Mouse (Mus musculus) olfactory bulb, adult 2 months (tissue): Measurements from ENCODE around the gene Cd160.

Source experiments
- CTCF ChIP-seq: fragments of 200-500 bp; IDR thresholded peaks from 2 replicates; pipeline ENCODE4 v1.5.1; 2012; ENCODE audit warnings: low read depth, mild to moderate bottlenecking, low read length, moderate library complexity; ENCODE audit not compliant: insufficient read depth
- POLR2A ChIP-seq: fragments of 200-500 bp; IDR thresholded peaks from 2 replicates; pipeline ENCODE4 v1.6.1; 2012; ENCODE audit warnings: mild to moderate bottlenecking, low read depth, low read length, moderate library complexity; ENCODE audit not compliant: insufficient read depth

- no peak for TF ChIP-seq CTCF
- no peak for TF ChIP-seq POLR2A
These were observed 16.0 kb upstream of the Cd160 start for GRCm38 (mm10) chr3:96845191-96845590.
